Mouse (Mus musculus): ENCODE data around the gene Fzr1.

Fzr1 gene

DNA sequence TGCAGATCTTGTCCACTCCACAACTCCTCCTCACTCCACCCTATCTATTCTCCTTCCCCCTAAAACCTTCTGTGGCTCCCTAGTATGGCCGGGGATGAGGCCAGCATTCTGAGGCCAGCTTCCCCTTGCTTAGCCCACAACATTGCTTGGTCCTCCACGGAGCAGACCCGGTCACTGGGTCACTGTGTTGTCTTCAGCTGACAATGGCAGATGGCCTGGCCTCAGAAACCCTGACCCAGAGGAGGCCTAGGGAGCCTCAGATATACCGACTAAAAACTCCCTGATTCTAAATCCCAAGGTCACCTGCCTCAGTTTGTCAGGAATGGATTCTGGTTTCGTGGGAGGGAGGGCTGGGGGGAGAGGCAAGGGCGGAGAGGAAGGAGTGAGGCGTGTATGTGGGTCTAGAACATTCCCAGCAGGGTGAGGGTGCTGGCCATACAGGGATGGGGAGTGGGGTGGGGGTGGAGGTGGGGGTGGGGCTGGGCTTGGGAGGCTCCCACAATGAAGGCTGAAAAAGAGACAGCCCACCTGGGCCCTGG lies 24.0 kb upstream of the Fzr1 start:
- no peak for DNase-seq (ENCODE audit: low spot score in 2 of 2)

DNA sequence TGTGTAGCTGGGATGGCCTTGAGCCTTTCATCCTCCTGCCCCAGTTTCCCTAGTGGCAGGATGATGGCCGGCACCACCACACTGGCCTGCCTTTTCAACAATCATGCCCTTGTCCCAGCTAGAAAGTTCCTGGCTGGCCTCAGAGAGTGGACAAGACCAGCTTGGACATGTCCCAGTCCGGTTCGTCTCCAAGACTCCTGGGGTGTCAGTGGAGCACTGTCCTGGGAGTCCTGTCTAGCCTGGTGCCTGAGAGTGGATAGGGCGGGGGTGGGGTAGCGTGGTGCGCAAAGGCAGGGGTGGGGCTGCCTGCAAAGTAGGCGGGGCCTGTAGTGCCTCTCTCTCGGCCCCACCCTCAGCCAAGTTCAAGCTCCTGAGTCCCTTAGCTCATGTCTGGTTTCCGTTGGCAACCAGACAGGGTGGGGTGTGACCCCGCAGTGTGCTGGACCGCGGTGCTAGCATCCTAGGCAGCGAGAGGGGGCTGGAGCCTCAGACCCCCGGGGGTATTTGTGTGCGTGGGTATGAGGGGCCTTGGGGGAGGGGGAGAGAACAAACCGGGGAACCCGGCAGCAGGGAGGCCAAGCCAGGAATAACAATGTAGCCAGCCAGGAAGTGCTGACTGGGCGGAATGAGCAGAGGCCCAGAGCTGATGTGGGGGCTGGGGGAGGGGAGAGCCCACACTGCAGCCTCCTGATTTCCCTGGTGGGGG lies 23.4 kb upstream of the Fzr1 start:
- peak; percentile 69 to 79 for DNase-seq (ENCODE audit: low spot score in 2 of 2)

DNA sequence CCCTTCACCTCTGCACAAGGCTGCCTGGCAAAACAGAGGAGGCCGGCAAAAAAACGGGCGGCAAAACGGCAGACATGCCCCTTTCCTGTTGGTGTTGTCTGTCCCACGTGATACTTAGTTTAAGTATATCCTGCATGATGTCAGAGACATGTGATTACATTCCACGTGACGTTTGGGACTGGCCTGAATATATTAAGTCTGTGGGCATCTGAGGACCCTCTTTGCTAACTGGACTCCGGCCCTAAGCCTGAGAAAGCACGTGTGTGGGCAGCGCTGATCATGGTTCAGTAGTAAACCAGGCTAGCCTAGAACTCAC lies 22.8 kb upstream of the Fzr1 start:
- DNase-seq (ENCODE audit: low spot score in 2 of 2) = no peak

DNA sequence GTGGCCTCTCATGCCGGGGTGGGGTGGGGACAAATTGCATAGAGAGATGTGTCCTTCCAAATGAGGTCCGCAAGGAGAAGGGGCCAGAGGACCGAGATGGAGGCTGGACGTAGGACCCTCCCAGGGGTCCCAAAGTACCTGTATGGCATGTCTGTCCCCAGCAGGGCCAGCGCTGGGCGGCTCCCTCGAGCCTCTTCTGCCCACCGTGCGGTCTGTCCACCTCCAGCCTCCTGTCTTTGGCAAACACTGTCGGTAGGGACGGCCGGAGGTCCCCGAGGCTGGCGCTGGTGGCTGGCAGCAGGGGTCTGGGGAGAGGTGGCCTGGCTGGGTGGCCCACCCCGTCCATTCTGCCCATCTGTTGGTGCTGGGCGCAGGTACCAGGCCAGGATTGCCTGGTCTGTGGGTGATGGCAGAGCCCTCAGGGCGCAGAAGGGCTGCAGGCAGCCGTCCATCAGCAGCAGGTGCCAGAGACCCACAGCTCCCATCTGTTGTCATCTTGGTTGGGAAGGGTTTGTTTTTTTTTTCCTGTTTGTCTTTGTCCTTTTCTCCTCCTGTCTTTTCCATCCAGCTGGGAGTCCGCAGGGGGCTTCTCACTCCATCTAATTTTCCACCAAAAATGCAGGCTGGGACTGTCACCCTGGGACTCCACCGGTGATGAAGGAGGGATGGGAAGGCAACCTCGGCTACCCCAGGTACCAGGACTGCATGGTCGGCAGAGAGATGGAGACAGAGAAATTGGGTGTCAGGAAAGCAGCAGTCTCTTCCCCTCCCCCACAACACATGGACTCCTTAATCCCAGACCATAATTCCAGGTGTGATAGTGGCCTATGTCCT lies 22.3 kb upstream of the Fzr1 start:
- DNase-seq (ENCODE audit: low spot score in 2 of 2) = no peak

DNA sequence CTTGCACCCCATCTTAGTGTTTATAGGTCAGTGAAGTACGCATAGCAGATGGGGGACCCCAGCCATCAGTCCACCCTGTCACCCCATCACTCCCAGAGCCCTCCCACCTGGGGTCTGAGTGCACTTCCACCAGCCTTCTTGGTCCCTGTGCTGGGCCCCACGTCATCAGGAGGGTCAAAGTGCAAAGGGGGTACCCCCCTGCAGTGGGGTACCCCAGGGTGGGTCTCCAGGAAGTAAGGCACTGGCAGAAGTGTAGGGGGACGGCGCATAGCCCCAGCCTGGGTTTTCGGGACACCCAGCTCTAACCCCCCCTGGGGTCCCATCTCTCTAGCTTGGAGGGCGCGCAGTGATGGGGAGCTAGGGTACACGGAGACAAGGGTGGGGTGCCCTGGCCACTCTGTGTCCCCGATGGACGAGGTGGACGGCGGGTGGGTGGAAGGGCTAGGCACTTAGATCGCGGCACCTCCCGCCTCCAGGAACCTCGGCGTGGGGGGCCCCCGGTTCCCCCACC lies 21.5 kb upstream of the Fzr1 start:
- no peak for DNase-seq (ENCODE audit: low spot score in 2 of 2)

DNA sequence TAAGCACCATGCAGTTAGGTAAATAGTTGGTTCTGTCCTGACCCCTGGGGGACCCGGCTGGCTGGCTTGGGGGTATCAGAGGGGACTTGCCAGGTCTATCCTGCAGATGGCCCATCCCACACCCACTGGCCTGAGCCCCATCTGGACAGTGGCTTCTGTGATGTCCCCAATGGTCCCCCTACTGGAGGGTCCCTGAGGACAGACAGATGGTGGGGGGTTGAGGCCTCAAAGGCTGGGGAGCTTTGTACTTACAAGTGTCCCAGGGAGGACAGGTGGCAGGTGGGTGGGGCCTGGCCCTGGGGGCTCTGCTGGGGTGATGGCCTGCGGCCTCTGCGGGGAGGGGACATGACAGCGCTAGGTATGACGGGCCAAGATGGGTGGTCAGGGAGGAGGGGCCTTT lies 21.0 kb upstream of the Fzr1 start:
- no peak for DNase-seq (ENCODE audit: low spot score in 2 of 2)

DNA sequence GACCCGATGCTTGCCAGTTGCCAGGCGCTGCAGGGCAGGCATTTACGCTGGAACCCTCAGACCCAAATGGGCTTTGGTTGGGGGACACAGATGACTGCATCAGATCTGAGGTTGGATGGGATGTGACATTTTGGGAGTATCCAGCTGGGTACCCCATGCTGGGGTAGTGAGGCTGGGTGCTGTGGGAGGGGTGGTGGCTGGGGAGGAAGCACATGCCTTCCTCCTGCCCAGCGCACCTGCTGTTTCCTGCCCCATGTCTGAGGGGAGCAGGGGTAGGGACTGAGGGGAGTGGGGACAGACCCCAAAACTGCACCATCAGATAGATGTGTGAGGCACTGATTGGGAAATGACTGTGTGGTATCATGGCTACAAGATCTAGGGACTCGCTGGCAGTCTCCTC lies 18.4 kb upstream of the Fzr1 start:
- DNase-seq (ENCODE audit: low spot score in 2 of 2) = no peak

DNA sequence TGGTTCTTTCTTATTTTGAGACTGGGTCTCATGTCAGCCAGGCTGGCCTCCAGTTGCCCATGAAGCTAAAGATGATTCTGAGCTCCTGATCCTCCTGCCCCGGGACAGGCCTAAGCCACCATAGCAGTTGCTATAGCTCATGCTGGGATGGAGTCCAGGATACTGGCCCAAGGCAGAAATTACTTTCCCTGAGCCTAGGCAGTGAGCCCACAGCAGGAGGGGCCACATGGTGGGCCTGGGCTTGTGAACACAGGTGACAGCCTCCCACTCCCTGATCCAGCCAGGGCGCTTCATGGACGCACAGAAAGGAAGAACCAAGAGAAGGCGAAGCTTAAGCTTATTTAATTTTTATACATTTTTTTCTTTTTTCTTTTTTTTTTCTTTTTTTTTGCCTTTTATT lies 17.5 kb upstream of the Fzr1 start:
- DNase-seq (ENCODE audit: low spot score in 2 of 2) = no peak

DNA sequence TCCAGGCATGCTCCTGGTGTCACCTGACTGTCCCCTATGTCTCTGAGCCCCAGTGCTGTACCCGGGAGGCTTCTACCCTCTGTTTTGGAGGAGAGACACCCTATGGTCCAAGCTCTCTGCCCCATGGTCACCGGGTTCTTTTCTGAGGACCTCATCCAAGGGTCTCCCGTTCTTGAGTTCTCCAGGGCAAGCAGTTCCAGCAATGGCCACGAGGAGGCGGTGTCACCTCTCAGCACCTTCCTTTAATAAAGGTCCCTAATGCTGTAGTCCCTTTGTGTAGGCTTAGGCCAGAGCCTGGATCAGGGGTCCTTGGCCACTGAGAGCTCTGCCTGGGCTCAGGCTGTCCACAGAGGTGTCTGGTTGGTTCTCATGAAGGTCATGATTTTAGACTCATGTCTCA lies 16.8 kb upstream of the Fzr1 start:
- DNase-seq (ENCODE audit: low spot score in 2 of 2) = peak; percentile 75 to 93

DNA sequence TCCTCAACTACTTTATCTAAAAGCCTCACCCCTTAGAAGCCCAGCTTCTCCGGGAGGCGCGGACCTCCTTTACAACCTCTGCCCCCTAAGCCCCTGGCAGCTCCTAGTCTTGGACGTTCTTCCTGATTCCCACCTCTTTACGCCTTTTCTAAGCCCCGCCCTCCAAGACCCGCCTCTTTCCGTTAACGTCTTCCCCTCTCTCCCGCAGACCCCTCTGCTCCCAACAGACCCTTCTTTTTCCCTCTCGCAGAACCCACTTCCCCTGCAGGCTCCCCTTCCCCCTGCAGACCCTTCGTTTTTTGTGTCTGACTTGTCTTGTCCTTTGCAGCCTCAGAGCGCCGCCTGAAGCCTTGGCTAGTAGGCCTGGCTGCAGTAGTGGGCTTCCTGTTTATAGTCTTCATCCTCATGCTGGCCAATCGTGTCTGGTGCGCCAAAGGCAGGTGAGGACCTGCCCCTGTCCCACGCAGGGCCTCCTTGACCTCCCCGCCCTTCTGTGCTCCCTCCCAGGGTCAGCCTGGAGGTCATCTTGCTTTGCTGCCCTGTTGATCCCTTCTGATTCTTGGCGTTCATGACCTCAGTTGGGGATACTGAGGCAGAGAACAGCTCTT lies 15.2 kb upstream of the Fzr1 start:
- no peak for DNase-seq (ENCODE audit: low spot score in 2 of 2)

DNA sequence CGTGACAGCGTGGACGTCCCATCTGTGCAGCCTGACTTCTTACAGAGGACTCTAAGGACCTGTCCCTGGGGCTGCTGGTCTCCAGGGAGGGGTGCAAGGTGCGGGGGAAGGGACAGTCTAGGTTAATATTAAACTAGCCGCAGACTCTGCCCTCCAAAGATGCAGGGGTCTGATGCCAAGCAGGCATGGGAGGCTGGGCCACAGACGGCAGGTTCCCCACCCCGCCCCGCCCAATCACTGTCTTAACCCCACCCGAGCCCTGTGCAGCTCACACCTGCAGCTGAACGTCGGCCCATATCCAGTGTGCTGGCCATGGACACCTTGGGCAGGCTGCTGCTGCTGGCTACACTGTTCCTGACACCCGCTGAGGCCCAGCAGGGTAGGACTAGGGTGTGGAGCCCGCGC lies 14.5 kb upstream of the Fzr1 start, which contains the start of gene Smim24:
TSS of gene Smim24 (plus strand) at position 271 of the 405 bp plus-strand sequence.
- no peak for DNase-seq (ENCODE audit: low spot score in 2 of 2)

DNA sequence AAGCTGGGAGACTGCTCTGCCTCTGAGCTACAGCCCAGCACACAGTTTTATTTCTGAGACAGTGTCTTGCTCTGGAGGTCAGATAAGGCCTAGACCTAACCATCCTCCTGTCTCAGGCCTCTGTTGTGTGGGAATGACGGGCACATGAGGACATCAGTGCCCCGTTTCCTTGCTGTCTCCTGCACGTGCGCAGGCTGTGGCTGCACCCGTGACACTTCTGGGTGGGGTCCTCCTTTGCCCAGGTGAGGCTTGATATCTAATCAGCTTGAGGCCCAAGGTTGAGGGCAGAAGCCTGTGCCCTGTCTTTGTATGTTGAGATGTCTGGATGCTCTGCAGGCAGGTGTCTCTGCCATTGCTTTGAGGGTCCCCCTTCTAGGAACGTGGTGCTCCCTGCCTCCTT lies 14.0 kb upstream of the Fzr1 start:
- no peak for DNase-seq (ENCODE audit: low spot score in 2 of 2)

DNA sequence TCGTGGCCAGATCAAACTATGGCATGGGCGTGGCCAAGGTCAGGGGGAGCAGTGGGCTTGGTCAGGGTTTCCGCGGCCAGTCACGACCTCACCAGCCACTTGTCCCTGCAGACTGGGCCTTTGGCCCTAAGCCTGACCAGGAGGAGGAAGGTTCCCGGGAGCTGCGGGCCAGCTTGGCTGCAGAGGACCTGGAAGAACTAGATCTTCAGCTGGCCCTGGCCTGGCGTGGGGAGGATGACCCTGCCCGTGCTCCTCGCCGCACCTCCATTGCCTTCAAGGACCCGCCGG lies 12.3 kb upstream of the Fzr1 start:
- DNase-seq (ENCODE audit: low spot score in 2 of 2) = no peak

DNA sequence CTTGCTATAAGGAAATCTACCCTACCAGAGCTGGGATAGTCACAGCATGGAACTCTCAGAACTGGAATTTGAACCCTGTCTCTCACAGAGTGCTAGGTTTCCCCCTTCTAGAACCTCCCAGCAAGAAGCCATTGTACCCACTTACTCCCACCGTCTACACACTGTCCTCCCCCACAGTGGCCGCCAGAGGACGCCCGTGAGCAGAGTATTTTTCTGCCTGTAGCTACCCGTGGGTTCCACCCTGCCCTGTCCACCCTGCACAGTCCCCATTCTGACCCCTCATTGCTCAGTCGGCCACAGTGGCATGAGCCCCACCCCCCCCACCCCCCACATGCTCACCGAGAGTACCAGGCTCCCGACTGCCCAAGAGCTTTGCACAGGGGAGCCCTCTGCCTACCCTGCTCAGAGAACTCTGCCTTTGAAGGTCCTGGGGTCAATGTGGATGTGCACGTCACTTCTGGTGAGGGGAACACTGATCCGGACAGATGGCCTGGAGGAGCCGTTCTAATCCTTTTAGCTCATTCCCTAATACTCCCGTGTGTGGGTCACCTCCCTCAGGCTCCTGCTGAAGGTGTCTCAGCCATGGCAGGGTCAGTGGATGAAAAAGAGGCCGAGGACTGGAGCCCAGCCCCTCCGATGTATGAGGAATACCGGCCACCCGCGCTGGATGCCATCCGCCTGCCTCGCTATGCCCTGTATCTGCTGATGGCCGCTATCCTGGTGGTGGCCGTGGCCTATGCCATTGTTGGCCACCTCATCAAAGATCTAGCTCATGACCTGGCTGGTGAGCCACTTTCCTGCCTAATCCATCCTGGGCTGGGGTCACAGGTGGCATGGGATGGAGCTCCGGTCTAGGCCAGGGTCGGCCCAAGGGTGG lies 11.7 kb upstream of the Fzr1 start:
- DNase-seq (ENCODE audit: low spot score in 2 of 2) = peak; percentile 79 to 94

DNA sequence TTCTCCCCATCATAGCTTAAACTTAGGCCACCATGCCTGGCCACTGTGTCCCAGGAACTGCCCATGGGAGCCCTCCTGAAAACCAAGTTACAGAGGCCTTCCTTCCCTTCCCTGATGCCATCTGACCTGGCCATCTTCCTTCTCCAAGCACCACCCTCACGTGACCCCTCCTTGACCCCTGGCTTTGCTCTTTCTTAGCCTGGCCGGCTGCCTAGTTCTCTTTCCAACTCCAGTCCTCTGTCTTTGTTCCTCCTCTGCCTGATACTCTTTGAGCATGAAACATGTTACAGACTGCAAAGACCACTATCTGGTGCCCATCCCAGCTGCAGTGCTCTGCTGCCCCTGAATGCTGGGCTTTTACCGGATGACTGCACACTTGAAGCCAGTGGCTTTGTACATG lies 11.1 kb upstream of the Fzr1 start:
- no peak for DNase-seq (ENCODE audit: low spot score in 2 of 2)

DNA sequence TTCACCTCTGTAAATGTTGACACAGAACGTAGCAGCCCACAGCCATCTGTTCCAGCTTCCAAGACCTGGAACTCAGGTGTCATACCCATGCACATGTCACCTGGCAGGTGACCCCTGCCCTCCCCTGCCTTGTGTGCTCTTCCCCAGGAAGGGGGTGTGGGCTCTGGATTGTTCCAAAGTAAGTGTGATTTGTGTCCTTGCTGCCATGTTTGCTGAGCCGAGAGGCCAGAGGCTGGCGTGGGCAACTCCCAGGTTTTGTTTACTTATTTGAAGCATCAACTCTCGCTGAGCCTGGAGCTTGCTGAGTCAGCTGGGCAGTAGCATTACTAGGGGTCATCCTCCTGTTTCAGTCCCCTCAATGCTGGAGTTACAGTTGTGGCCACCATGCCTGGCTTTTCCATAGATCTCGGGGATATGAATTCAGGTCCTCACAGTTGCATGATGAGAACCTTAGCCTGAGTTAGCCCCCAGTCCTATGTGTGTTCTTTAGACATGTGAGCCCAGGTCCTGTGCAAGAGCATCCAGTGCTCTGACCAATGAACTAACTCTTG lies 10.3 kb upstream of the Fzr1 start, which contains the start of gene Gm48552:
TSS of gene Gm48552 (plus strand) at position 501 of the 551 bp plus-strand sequence.
- no peak for DNase-seq (ENCODE audit: low spot score in 2 of 2)

DNA sequence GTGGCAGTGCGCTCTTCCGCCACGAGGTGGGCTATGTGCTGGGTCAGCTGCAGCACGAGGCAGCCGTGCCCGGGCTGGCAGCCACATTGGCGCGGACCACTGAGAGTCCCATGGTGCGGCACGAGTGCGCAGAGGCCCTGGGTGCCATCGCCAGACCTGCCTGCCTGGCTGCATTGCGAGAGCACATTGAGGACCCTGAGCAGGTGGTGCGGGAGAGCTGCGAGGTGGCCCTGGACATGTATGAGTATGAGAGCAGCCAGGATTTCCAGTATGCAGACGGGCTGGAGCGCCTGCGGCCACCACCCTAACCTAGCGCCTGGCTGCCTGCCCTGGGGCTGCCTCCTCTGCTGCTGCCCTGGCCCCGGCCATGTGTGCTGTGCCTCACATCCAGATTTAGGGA lies 9.4 kb upstream of the Fzr1 start:
- no peak for DNase-seq (ENCODE audit: low spot score in 2 of 2)

DNA sequence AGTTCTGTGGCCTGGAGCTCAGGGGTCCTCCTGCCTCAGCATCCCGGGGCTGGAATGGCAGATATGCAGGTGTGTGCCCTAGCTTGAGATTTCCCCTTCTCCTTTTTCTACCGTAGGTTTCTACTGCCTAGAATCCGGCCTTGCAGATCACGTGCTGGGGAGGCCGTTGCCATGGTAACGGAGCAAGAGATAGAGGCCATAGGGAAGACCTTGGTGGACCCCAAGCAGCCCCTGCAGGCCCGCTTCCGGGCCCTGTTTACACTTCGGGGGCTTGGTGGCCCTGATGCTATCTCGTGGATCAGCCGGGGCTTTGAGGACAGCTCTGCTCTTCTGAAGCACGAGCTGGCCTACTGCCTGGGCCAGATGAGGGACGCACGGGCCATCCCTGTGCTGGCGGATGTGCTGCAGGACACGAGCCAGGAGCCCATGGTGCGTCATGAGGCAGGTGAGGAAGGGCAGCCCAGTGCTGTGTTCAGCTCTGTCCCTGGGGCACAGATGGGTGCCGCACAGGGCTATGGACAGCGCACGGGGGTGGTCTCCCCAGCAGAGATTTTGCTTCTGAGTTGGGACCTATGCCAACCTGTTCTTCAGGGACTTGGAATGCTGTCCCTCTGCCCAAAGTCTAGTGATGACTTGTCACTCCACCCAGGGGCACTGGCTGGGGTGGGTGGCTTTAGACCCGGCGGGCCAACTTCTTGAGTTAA lies 7.4 kb upstream of the Fzr1 start:
- DNase-seq (ENCODE audit: low spot score in 2 of 2) = no peak

DNA sequence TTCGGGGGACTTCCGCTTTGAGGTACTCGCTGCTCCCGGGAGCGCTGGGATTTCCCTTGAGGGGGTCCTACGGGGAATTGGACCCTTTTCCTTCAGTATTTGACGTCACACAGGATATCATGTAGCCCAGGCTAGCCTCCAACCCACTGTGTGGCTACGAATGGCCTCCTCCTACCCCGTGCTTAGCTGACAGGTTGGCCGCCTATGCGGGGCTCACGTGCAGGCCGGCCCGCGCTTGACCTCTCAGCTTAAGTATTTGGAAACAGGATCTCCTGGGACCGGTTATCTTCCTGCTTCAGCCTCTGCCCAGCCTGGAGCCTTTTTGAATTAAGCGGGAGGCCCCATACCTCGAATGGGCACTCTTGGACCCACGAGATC lies 6.3 kb upstream of the Fzr1 start:
- no peak for DNase-seq (ENCODE audit: low spot score in 2 of 2)

DNA sequence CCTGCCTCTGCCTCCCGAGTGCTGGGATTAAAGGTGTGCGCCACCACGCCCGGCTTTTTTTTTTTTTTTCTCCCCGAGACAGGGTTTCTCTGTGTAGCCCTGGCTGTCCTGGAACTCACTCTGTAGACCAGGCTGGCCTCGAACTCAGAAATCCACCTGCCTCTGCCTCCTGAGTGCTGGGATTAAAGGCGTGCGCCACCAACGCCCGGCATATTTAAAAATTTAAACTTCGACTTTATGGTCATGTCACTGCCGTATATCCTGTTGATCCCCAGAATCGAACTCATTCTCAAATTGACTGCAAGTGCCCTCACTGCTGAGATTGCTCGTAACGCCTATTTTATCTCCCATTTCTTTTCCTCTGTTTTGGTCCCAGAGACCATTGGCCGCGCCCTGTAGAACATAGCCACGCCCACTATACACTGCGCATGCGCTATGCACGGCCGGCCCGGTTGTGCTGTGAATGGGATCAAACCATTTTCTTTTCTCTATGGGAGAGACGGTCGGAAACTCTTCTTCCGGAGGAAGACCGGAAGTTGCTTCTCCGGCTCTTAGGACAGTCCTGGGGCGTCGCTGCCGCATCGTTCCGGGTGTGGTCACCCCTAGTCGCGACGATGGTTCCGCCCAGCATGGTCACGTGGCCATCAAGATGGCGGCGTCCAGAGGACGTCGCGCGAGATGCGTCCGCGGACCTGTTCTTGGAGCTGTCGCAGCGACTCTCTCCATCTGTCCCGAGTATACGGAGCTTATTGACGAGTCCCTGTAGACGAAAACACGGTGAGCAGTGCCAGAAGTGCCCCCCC lies 5.7 kb upstream of the Fzr1 start, which contains the start of the genes Dohh and Gm48551:
TSS of gene Dohh (plus strand) at position 627 of the 803 bp plus-strand sequence.
TSS of gene Gm48551 (plus strand) at position 665 of the 803 bp plus-strand sequence.
- peak; percentile 100 for DNase-seq (ENCODE audit: low spot score in 2 of 2)
